Mouse (Mus musculus) kidney, adult 8-10 months (tissue): ENCODE measurements around the gene Slfn9.
"Not testable (repeated sequence)": the region's sequence is repeated elsewhere in the genome, so short reads cannot be mapped to it uniquely, and the experiment has no call there.

ENCODE experiments used
- DNase-seq, 2 experiments: peaks; one replicate each; pipeline ENCODE4 v3.0.0; 2022

Gene Slfn9

DNA sequence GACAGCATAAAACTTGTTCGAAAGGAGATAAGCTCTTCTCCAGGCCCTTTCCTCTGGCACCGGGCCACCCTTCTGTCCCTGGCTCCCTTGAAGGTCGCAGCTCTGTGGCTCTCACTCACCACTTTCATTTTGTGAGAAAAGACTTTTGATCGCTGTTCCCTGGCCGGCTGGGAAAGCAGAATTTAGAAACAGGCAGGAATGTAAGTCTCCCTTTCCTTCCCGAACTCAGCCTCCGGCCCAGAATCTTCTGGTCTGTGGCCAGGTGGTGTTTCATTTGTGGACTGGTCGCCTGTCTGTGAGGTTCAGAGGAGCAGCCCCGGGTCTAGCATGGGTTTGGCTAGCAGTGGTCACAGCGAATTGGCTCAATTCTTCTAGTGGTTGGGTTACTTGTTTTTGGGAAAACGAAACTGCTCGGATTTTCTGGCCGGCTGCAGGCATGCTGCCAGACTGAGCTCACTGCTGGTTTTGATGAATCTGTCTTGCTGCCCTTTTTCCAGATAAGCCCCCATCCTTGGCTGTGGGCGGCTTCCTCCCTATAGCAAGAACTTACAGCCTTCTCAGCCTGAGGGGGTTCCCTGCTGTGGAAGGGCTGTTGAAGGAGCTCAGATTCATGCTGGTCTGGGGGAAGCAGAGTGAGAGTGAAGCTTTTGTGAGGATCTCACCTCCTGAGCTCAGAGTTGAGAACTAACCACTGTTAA is at the start of gene Slfn9:
Slfn9 (minus strand) TSS at position 362 of the 698 bp plus-strand sequence.
- DNase-seq: peak; percentile 18 to 32

GRCm38 (mm10) chr11:83041000-83041399 is 49.4 kb upstream of the Slfn9 start:
- DNase-seq: no peak

DNA sequence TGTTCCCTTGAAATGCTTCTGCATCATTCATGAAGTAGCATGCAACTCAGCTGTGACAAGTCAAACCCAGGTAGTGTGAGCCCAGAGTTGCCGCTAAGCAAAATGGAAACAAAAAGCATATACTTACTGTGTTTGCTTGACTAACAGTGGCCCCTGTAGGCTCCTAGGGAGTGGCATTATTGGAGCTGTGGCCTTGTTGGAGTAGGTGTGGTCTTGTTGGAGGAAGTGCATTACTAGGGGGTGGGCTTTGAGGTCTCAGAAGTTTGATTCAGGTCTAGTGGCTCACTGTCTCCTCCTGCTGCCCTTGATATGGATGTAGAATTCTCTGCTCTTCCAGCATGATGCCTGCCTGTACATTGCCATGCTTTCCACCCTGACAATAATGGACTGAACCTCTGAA is 48.7 kb upstream of the Slfn9 start:
- no peak for DNase-seq

DNA sequence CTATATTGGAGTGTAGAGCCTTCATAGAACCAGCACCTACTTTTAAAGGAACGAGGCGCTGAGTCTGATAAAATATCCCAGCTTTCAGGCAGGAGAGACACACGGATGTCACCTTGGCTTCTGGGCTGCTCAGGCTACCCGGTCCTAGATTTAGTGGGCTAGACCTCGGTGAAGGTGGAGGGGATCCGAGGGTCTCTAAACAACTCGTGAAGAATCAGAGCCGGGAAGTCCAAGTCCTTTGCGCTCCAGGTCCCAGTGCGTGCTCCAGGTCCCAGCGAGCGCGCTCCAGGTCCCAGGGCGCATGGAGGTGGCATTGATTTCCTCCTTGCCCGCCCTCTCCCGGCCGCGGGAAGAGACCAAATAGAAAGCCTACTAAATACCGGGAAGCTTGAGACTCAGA is 48.2 kb upstream of the Slfn9 start:
- no peak for DNase-seq

DNA sequence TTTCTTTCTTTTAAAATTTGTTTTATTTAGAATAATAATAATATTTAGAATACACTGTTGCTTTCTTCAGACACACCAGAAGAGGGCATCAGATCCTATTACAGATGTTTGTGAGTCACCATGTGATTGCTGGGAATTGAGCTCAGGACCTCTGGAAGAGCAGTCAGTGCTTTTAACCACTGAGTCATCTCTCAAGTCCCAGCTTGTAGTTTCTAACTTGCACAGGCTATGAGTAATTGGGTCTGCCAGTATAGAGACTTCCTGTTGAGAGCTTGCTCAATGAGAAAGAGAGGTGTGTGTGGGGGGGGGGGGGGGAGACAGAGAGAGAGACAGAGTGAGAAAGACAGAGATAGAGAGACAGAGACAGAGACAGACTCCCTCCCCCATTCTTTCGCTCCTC is 47.5 kb upstream of the Slfn9 start:
- DNase-seq: no peak

- not testable (repeated sequence) for DNase-seq
These were observed 47.1 kb upstream of the Slfn9 start for GRCm38 (mm10) chr11:83038686-83039085.

DNA sequence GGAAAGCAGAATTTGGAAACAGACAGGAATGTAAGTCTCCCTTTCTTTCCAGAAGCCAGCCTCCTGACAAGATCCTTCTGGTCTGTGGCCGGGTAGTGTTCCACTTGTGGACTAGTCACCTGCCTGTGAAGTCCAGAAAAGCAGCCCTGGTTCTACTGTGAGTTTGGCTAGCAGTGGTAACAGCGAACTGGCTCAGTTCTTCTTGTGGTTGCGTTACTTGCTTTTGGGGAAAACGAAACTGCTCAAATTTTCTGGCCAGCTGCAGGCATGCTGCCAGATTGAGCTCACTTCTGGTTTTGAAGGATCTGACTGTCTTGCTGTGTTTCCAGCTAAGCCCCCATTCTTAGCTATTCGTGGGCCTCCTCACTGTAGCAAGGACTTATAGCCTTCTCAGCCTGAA is 29.0 kb upstream of the Slfn9 start, which contains the start of gene Slfn8:
Slfn8 (minus strand) TSS at position 190 of the 400 bp plus-strand sequence.
- no peak for DNase-seq

GRCm38 (mm10) chr11:83019561-83020519 is 28.2 kb upstream of the Slfn9 start:
- DNase-seq: not testable (repeated sequence)

GRCm38 (mm10) chr11:83016093-83016492 is 24.5 kb upstream of the Slfn9 start:
- no peak for DNase-seq

- DNase-seq: no peak
These were observed 21.7 kb upstream of the Slfn9 start for GRCm38 (mm10) chr11:83013356-83013755.

DNA sequence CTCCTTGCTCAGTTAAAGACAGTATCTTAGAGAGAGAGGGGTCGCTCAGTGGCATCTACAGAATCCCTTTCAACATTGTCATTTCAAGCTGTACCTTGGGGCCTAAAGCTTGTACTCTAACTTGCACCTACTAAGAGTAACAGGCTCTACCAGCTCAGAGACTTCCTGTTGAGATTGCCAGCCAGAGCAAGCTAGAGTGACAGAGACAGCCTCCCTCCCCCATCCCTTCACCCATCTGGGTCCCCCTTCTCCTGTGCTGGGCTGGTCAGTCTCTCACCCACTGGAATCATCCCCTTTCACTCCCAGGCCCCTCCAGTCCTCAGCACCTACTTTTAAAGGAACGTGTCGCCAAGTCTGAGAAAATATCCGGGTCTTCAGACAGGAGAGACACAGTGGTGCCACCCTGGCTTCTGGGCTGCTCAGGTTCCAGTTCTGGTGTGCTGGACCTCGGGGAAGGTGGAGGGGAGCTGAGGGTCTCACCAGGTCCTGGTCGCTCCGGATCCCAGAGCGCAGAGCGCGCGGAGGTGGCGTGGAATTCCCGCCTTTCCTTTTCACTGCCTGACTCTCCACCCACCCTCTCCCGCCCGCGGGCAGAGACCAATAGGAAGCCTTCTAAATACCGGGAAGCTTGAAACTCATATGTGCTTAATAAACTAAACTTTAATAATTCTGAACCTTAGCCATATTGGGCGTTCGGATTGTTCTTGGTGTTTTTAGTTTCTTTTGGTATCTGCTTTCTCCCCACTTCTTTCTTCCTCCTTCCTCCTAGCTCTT is 831 bp downstream of the Slfn9 start:
- peak in 1 of 2 experiments; percentile 11 for DNase-seq

- no peak for DNase-seq
These were observed 2.3 kb downstream of the Slfn9 start for GRCm38 (mm10) chr11:82989357-82989756.

- no peak for DNase-seq
These were observed 4.0 kb downstream of the Slfn9 start for GRCm38 (mm10) chr11:82987621-82988020.

DNA sequence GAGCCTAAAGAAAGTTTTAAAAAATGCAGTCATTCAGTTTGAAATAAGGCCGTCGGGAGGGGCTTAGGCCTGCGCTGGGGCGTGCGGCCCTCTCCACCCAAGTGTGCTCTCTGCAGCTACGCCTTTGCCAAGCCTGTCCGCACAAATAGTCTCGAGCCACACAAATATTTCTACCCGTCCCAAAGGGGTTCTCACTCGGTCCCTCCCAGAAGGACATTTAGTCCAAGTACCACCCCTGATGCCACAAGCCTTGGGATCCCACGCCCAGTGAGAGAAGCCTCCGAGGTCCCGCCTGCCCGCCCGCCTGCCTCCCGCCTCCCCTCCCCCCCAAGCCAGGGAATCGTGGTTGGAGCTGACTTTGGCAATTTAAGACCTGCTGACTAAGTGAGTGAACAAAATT is 8.4 kb downstream of the Slfn9 start:
- DNase-seq: no peak

- DNase-seq: not testable (repeated sequence)
These were observed 9.2 kb downstream of the Slfn9 start for GRCm38 (mm10) chr11:82982409-82982808.

DNA sequence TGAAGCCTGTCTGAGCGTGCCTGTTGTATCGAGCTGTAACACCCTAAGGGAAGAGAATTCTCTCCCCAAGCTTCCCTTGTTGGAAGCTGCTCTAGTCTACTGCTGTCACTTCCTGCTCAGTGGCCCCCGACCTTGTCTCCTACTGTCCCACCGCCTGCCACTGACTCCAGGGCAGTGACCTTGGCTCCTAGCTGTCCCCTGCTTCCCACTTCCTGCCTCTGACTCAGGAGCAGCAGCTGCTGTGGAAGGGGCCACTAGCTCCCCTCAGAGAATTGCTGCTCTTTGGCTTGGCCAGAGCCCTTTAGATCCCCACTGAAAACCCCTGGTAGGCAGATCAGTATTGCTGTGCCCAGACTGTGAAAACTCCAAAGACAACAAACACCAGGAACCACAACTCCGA is 17.7 kb downstream of the Slfn9 start:
- peak in 1 of 2 experiments; percentile 26 for DNase-seq

DNA sequence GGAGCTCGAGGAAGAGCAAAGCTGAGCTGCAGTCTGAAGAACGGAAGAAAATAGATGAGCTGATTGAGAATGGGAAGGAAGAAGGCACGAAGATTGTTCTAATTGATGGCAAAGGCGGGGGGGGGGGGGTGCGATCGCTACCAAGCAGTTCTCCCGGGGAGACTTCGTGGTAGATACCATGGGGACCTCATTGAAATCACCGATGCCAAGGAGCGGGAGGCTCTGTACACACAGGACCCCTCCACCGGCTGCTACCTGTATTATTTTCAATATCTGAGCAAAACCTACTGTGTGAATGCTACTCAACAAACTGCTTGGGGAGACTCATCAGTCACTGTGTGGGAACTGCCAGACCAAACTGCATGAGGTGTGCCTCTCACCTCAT is 20.0 kb downstream of the Slfn9 start:
- DNase-seq: no peak

- no peak for DNase-seq
These were observed 20.7 kb downstream of the Slfn9 start for GRCm38 (mm10) chr11:82970712-82971589.

- DNase-seq: no peak
These were observed 29.4 kb downstream of the Slfn9 start for GRCm38 (mm10) chr11:82962215-82962614.

GRCm38 (mm10) chr11:82961743-82962142 is 29.9 kb downstream of the Slfn9 start:
- DNase-seq: no peak

DNA sequence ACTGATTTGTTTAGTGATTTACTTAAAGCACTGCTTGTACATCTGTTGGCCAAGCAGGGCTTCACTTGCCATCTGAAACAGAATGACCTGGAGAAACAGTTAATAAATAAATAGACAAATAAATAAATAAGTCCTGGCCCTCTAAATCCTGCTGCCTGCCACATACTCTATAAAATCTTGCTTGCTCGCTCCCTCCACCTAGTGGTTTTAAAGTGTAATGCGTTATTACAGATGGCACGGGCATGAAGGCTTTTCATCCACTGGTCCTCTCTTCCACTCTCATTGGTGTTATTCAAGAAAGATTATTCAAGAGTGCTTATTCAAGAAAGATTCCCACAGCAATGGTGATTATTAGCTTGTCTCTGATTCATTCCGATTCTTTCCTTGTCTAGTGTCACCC is 32.0 kb downstream of the Slfn9 start:
- DNase-seq: peak in 1 of 2 experiments; percentile 36

GRCm38 (mm10) chr11:82956925-82957324 is 34.7 kb downstream of the Slfn9 start:
- no peak for DNase-seq
